8 mouse cellular contexts compared by ENCODE assay signal in genomic region chr2:32237571-32237970, GRCm38 (mm10). TPM values are rescaled to one million over a fixed set of nuclear protein-coding genes. Genes with fewer than 3 reads are reported as not detected.
DNase-seq lines count a peak whose midpoint lies in the region; ATAC-seq and TF ChIP-seq lines count a peak whose summit lies in the region.

No protein-coding gene starts in this region.

- no peak for DNase-seq in lung, postnatal 10 days
- no peak for DNase-seq in limb, embryonic 10.5 days (ENCODE audit: low spot score)
- DNase-seq in spleen, adult 18-20 months = no peak
- DNase-seq in left cerebral cortex, postnatal 25 days (ENCODE audit: low spot score in 2 of 2) = no peak
- DNase-seq in thymus, postnatal 14 days = no peak

- peaks cover 12% of the 10 kb centered on the region for H3K36me3 ChIP-seq in lung, embryonic 16.5 days (ENCODE audit: control insufficient read depth, insufficient read depth, low read length)
- H3K36me3 ChIP-seq in limb, embryonic 10.5 days = peaks cover 47% of the 10 kb centered on the region
- H3K36me3 ChIP-seq in neural tube, embryonic 14.5 days (ENCODE audit: control insufficient read depth, insufficient read depth, low read length) = peaks cover 15% of the 10 kb centered on the region

- H3K4me3 ChIP-seq in lung, embryonic 16.5 days (ENCODE audit: low read length) = peak overlapping the region; percentile 75
- peak overlapping the region; percentile 68 for H3K4me3 ChIP-seq in embryonic fibroblast, embryonic 13.5 days (ENCODE audit: insufficient read depth, low read length)
- H3K4me3 ChIP-seq in limb, embryonic 10.5 days = peak overlapping the region; percentile 76
- peak overlapping the region; percentile 47 for H3K4me3 ChIP-seq in neural tube, embryonic 14.5 days (ENCODE audit: low read depth, low read length)

- peaks cover 20% of the 10 kb centered on the region for H3K4me1 ChIP-seq in lung, embryonic 16.5 days (replicated peaks; ENCODE audit: control insufficient read depth, insufficient read depth, low read length)
- peaks cover 10% of the 10 kb centered on the region; the same call in 1 of the 2 replicates for H3K4me1 ChIP-seq in embryonic fibroblast, embryonic 13.5 days (ENCODE audit: control insufficient read depth, insufficient read depth, low read length)
- H3K4me1 ChIP-seq in limb, embryonic 10.5 days = peaks cover 27% of the 10 kb centered on the region
- H3K4me1 ChIP-seq in neural tube, embryonic 14.5 days (ENCODE audit: control insufficient read depth, insufficient read depth, low read length) = peaks cover 20% of the 10 kb centered on the region

- 18% methylated on average over 4 of the region's 4 CpGs for WGBS in lung, embryonic 16.5 days
- WGBS in limb, embryonic 10.5 days = 52% methylated on average over 4 of the region's 4 CpGs
- WGBS in neural tube, embryonic 14.5 days = 44% methylated on average over 4 of the region's 4 CpGs

- no peak for TF ChIP-seq CTCF in embryonic fibroblast, embryonic 13.5 days (IDR thresholded peaks at IDR 0.05; ENCODE audit: borderline replicate concordance, insufficient read depth, low read length)

- ATAC-seq in lung, embryonic 16.5 days (ENCODE audit: low read depth) = no peak
- no peak for ATAC-seq in neural tube, embryonic 14.5 days (ENCODE audit: low read depth)

- no peaks in the 10 kb centered on the region for H3K27me3 ChIP-seq in lung, embryonic 16.5 days (ENCODE audit: control insufficient read depth, insufficient read depth, low read depth, low read length)
- H3K27me3 ChIP-seq in limb, embryonic 10.5 days (ENCODE audit: low read depth, poor library complexity, severe bottlenecking) = no peaks in the 10 kb centered on the region
- H3K27me3 ChIP-seq in neural tube, embryonic 14.5 days (ENCODE audit: control insufficient read depth, insufficient read depth, low read length) = no peaks in the 10 kb centered on the region

- intact Hi-C loops in left cerebral cortex, postnatal 25 days (cut with DNase I) = loop anchor here (5.0 kb wide), 1 partner anchor 85 kb away; the partner anchor contains the start of gene Prrc2b

- no peaks in the 10 kb centered on the region for H3K9me3 ChIP-seq in lung, embryonic 16.5 days (ENCODE audit: control insufficient read depth, low read length)
- no peaks in the 10 kb centered on the region for H3K9me3 ChIP-seq in limb, embryonic 10.5 days (replicated peaks)
- no peaks in the 10 kb centered on the region for H3K9me3 ChIP-seq in neural tube, embryonic 14.5 days (ENCODE audit: control insufficient read depth, low read length)

- H3K4me2 ChIP-seq in lung, embryonic 16.5 days (ENCODE audit: low read depth, low read length) = peak overlapping the region; percentile 83
- H3K4me2 ChIP-seq in neural tube, embryonic 14.5 days (ENCODE audit: low read depth, low read length) = peak overlapping the region; percentile 90

- no peak for TF ChIP-seq POLR2A in embryonic fibroblast, embryonic 13.5 days (IDR thresholded peaks at IDR 0.05; ENCODE audit: low read depth, low read length)

- peak overlapping the region; percentile 82 for H3K9ac ChIP-seq in lung, embryonic 16.5 days (ENCODE audit: low read length)
- H3K9ac ChIP-seq in neural tube, embryonic 14.5 days (replicated peaks; ENCODE audit: low read depth, low read length) = no peak overlapping the region; the same call in 1 of the 2 replicates

- H3K27ac ChIP-seq in lung, embryonic 16.5 days (ENCODE audit: low read length) = peak overlapping the region; percentile 90
- no peak overlapping the region for H3K27ac ChIP-seq in embryonic fibroblast, embryonic 13.5 days (ENCODE audit: insufficient read depth, low read length)
- H3K27ac ChIP-seq in limb, embryonic 10.5 days = no peak overlapping the region; the same call in 1 of the 2 replicates
- H3K27ac ChIP-seq in neural tube, embryonic 14.5 days (ENCODE audit: low read depth, low read length) = no peak overlapping the region

RNA-seq across cellular contexts. Expression of gene Pomt1, which starts 1.2 kb away (rescaled TPM):
- 23.0 and 24.1 TPM in 2 replicates for polyA plus RNA-seq in lung, embryonic 16.5 days (2015; fragmentation: Nextera tagmentation; extraction: Ambion mirVana)
- 19.3 and 22.8 TPM in 2 replicates for polyA plus RNA-seq in embryonic fibroblast, embryonic 13.5 days (2011; ENCODE audit: insufficient read length, low read depth, missing spikeins)
- 21.1 and 24.1 TPM in 2 replicates for polyA plus RNA-seq in limb, embryonic 10.5 days (2016; fragmentation: Nextera tagmentation; extraction: Ambion mirVana)
- 28.2 and 30.4 TPM in 2 replicates for polyA plus RNA-seq in neural tube, embryonic 14.5 days (2014; fragmentation: Nextera tagmentation; extraction: Ambion mirVana)
- total RNA-seq in left cerebral cortex, postnatal 25 days (2021) = 10 to 100 TPM; 21.4 to 24.4 TPM

RNA-seq across cellular contexts. Expression of gene Uck1, which starts 22.4 kb away (rescaled TPM):
- polyA plus RNA-seq in lung, embryonic 16.5 days (2015; fragmentation: Nextera tagmentation; extraction: Ambion mirVana) = 60.8 and 63.8 TPM in 2 replicates
- 20.5 and 22.1 TPM in 2 replicates for polyA plus RNA-seq in embryonic fibroblast, embryonic 13.5 days (2011; ENCODE audit: insufficient read length, low read depth, missing spikeins)
- polyA plus RNA-seq in limb, embryonic 10.5 days (2016; fragmentation: Nextera tagmentation; extraction: Ambion mirVana) = 69.6 and 74.0 TPM in 2 replicates
- polyA plus RNA-seq in neural tube, embryonic 14.5 days (2014; fragmentation: Nextera tagmentation; extraction: Ambion mirVana) = 79.3 and 91.7 TPM in 2 replicates
- total RNA-seq in left cerebral cortex, postnatal 25 days (2021) = 10 to 100 TPM; 51.6 to 55.8 TPM

RNA-seq across cellular contexts. Expression of gene Golga2, which starts 49.6 kb away (rescaled TPM):
- polyA plus RNA-seq in lung, embryonic 16.5 days (2015; fragmentation: Nextera tagmentation; extraction: Ambion mirVana) = 25.8 and 27.9 TPM in 2 replicates
- 73.1 and 78.9 TPM in 2 replicates for polyA plus RNA-seq in embryonic fibroblast, embryonic 13.5 days (2011; ENCODE audit: insufficient read length, low read depth, missing spikeins)
- 20.4 and 25.0 TPM in 2 replicates for polyA plus RNA-seq in limb, embryonic 10.5 days (2016; fragmentation: Nextera tagmentation; extraction: Ambion mirVana)
- polyA plus RNA-seq in neural tube, embryonic 14.5 days (2014; fragmentation: Nextera tagmentation; extraction: Ambion mirVana) = 25.4 and 31.7 TPM in 2 replicates
- 10 to 100 TPM; 82.6 to 82.8 TPM for total RNA-seq in left cerebral cortex, postnatal 25 days (2021)

RNA-seq across cellular contexts. Expression of gene Swi5, which starts 50.3 kb away (rescaled TPM):
- polyA plus RNA-seq in lung, embryonic 16.5 days (2015; fragmentation: Nextera tagmentation; extraction: Ambion mirVana) = 396 and 415 TPM in 2 replicates
- polyA plus RNA-seq in embryonic fibroblast, embryonic 13.5 days (2011; ENCODE audit: insufficient read length, low read depth, missing spikeins) = 474 and 541 TPM in 2 replicates
- polyA plus RNA-seq in limb, embryonic 10.5 days (2016; fragmentation: Nextera tagmentation; extraction: Ambion mirVana) = 440 and 446 TPM in 2 replicates
- 140 and 288 TPM in 2 replicates for polyA plus RNA-seq in neural tube, embryonic 14.5 days (2014; fragmentation: Nextera tagmentation; extraction: Ambion mirVana)
- 100 to 1,000 TPM; 213 to 214 TPM for total RNA-seq in left cerebral cortex, postnatal 25 days (2021)
